Mouse (Mus musculus): ENCODE data around the gene Myh6. TPM values are rescaled to one million over a fixed set of nuclear protein-coding genes. Genes with fewer than 3 reads are reported as not detected.

Gene Myh6
- polyA plus RNA-seq, 1 experiment from 2014 or later, result 2.3 TPM

DNA sequence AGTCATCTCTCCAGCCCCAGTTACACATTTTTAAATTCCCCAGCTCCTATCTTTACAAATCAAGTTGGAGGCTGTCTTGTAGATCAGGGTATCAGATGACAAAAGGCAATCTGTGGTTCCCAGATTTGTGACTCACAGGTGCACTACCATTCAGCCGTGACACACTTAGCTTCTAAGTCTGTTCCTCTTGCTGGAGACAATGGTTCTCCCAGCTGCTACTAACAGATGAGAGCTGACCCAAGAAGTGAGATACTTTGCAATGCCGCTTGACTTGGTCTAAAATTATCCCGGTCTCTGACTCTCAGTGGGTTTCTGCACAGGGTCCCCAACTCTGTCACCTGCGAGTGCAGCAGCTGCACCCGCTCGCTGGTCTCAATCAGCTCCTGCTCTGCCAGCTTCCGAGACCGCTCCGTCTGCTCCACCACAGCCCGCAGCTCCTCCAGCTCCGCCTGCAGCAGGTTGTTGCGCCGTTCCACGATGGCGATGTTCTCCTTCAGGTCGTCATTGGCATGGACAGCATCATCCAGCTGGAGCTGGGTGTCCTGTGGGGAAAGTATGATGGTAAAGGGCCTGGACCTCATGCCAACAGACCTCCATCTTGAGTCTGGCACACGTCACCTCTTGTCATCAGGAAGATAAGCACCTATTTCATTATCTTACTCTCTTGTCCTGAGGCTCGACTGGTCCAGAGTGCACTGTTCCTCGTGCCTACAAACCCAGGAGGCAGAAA is 20.6 kb downstream of the Myh6 start:
- Histone ChIP-seq H3K36me3 (no peaks in the 10 kb centered on the region), H3K27me3 (ENCODE audit: low read depth, poor library complexity, severe bottlenecking) (peaks cover 12% of the 10 kb centered on the region; the same call in 1 of the 2 replicates), H3K4me3 (no peak overlapping the region), H3K4me1 (no peaks in the 10 kb centered on the region), H3K9me3 (replicated peaks) (no peaks in the 10 kb centered on the region), H3K27ac (no peak overlapping the region)
- WGBS, result 85% methylated on average over 19 of the region's 19 CpGs
- no peak for DNase-seq (ENCODE audit: low spot score)

- 70% methylated on average over 2 of the region's 2 CpGs for WGBS
- no peak for DNase-seq (ENCODE audit: low spot score)
- peaks cover 7% of the 10 kb centered on the region; the same call in 1 of the 2 replicates for H3K27me3 ChIP-seq (ENCODE audit: low read depth, poor library complexity, severe bottlenecking)
- H3K4me3 ChIP-seq, result no peak overlapping the region
- no peaks in the 10 kb centered on the region for H3K9me3 ChIP-seq (replicated peaks)
- H3K36me3 ChIP-seq, result no peaks in the 10 kb centered on the region
- no peak overlapping the region for H3K27ac ChIP-seq
- H3K4me1 ChIP-seq, result no peaks in the 10 kb centered on the region
These were observed 21.8 kb downstream of the Myh6 start for GRCm38 (mm10) chr14:54944939-54945338.

DNA sequence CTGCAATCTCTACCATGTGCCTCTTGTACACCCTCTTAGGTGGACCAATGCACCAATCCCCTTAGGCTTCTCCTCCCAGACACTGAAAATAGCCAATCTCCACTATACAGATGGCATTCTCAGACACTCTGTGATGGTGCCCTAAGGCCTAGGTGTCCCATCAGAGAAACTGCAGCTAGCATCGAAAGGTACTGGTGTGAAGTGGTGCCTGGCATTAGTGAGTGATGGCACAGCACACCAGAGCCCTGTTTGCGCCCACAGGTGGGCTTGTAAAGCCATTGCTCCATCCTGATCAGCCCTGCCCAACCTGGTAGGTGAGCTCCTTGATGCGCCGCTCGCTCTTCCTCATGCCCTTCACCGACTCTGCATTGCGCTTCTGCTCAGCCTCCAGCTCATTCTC is 22.8 kb downstream of the Myh6 start:
- DNase-seq (ENCODE audit: low spot score), result no peak
- H3K36me3 ChIP-seq, result no peaks in the 10 kb centered on the region
- no peaks in the 10 kb centered on the region for H3K9me3 ChIP-seq (replicated peaks)
- H3K4me1 ChIP-seq, result peaks cover 5% of the 10 kb centered on the region; the same call in 1 of the 2 replicates
- 91% methylated on average over 7 of the region's 7 CpGs for WGBS
- no peak overlapping the region for H3K4me3 ChIP-seq
- H3K27ac ChIP-seq, result no peak overlapping the region
- H3K27me3 ChIP-seq (ENCODE audit: low read depth, poor library complexity, severe bottlenecking), result no peaks in the 10 kb centered on the region

- no peaks in the 10 kb centered on the region for H3K36me3 ChIP-seq
- H3K27ac ChIP-seq, result no peak overlapping the region
- H3K4me1 ChIP-seq, result peaks cover 5% of the 10 kb centered on the region; the same call in 1 of the 2 replicates
- 89% methylated on average over 8 of the region's 8 CpGs for WGBS
- no peaks in the 10 kb centered on the region for H3K27me3 ChIP-seq (ENCODE audit: low read depth, poor library complexity, severe bottlenecking)
- no peak overlapping the region for H3K4me3 ChIP-seq
- no peak for DNase-seq (ENCODE audit: low spot score)
- H3K9me3 ChIP-seq (replicated peaks), result no peaks in the 10 kb centered on the region
These were observed 24.2 kb downstream of the Myh6 start for GRCm38 (mm10) chr14:54942479-54942878.

DNA sequence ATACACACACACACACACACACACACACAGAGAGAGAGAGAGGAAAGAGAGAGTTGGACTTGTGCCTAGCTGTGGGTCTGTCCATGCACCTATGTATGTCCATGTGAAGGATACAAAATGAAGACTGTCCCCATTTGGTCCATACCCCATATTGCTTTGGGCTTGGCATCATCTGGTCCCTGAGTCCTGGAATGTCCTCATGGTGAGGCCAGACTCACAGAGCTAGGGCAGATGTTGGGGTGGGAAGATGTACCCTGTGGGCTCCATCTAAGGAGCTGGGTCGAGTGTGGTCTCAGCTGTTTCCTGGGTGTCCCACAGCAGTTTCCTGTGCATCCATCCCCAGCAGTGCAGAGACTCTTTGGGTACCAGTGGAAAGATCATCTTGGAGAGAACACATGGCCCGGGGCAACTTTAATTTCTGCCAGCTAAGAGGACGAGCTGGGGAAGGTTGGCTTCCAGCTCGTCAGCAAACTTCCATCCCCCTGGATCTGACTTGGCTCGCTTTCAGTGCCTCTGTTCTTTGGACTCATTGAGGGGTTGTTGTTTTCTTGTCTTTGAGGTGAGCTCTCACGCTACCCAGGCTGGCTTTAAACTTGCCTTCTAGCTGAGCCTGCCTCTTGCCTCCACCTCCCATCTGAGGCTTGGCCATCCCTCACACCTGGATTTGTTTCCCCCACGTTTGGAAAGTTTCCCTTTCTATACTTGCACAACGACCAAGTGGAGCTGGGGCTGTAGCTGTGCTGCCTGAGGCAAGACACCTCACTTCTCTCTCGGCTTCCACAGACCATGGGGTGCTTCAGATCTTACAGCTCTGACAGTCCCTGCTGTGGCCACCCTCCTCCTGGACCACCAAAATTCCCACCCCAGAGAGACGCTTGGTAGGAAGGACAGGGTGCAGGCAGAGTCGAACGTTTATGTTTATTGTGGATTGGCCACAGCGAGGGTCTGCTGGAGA is 25.4 kb downstream of the Myh6 start:
- DNase-seq (ENCODE audit: low spot score), result no peak
- H3K36me3 ChIP-seq, result no peaks in the 10 kb centered on the region
- H3K4me1 ChIP-seq, result peaks cover 10% of the 10 kb centered on the region
- no peak overlapping the region for H3K27ac ChIP-seq
- no peak overlapping the region for H3K4me3 ChIP-seq
- H3K9me3 ChIP-seq (replicated peaks), result no peaks in the 10 kb centered on the region
- 70% methylated on average over 13 of the region's 13 CpGs for WGBS
- no peaks in the 10 kb centered on the region for H3K27me3 ChIP-seq (ENCODE audit: low read depth, poor library complexity, severe bottlenecking)

DNA sequence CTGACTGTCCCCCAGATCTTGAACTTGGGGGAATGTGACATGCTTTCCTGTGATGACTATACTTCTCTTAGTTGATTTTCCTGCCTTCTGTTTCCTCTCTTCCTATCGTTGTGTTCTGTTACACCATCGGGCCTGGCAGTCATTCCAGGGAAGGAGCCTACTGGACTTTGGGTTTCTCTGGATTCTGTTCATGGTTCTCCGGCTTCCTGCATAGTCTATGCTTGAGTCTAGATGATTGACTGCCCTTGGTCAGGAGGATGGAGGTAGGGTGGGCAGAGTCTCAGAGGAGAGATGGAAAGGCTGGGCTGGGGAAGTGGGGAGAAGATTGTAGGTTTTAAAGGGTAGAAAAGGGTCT is 26.6 kb downstream of the Myh6 start:
- Histone ChIP-seq H3K36me3 (no peaks in the 10 kb centered on the region), H3K4me1 (peaks cover 16% of the 10 kb centered on the region), H3K27ac (no peak overlapping the region), H3K4me3 (no peak overlapping the region), H3K9me3 (replicated peaks) (no peaks in the 10 kb centered on the region), H3K27me3 (ENCODE audit: low read depth, poor library complexity, severe bottlenecking) (0 out of 2 replicates have a peak, but pooled peaks cover 4% of the 10 kb centered on the region)
- 87% methylated on average over 3 of the region's 3 CpGs for WGBS
- DNase-seq (ENCODE audit: low spot score), result no peak

- H3K9me3 ChIP-seq (replicated peaks), result no peaks in the 10 kb centered on the region
- H3K36me3 ChIP-seq, result no peaks in the 10 kb centered on the region
- H3K4me1 ChIP-seq, result peaks cover 16% of the 10 kb centered on the region
- WGBS, result 49% methylated on average over 12 of the region's 12 CpGs
- H3K4me3 ChIP-seq, result no peak overlapping the region
- H3K27ac ChIP-seq, result no peak overlapping the region; the same call in 1 of the 2 replicates
- peak; percentile 78 for DNase-seq (ENCODE audit: low spot score)
- H3K27me3 ChIP-seq (ENCODE audit: low read depth, poor library complexity, severe bottlenecking), result 0 out of 2 replicates have a peak, but pooled peaks cover 4% of the 10 kb centered on the region
These were observed 27.1 kb downstream of the Myh6 start for GRCm38 (mm10) chr14:54939434-54940175.

GRCm38 (mm10) chr14:54938431-54939219 is 28.1 kb downstream of the Myh6 start:
- Histone ChIP-seq H3K27me3 (ENCODE audit: low read depth, poor library complexity, severe bottlenecking) (0 out of 2 replicates have a peak, but pooled peaks cover 4% of the 10 kb centered on the region), H3K27ac (no peak overlapping the region), H3K4me3 (no peak overlapping the region), H3K36me3 (no peaks in the 10 kb centered on the region), H3K9me3 (replicated peaks) (no peaks in the 10 kb centered on the region), H3K4me1 (peaks cover 20% of the 10 kb centered on the region)
- WGBS, result 81% methylated on average over 15 of the region's 15 CpGs
- no peak for DNase-seq (ENCODE audit: low spot score)

- Histone ChIP-seq H3K9me3 (replicated peaks) (no peaks in the 10 kb centered on the region), H3K4me1 (peaks cover 30% of the 10 kb centered on the region), H3K4me3 (no peak overlapping the region), H3K27ac (no peak overlapping the region), H3K27me3 (ENCODE audit: low read depth, poor library complexity, severe bottlenecking) (0 out of 2 replicates have a peak, but pooled peaks cover 4% of the 10 kb centered on the region), H3K36me3 (no peaks in the 10 kb centered on the region)
- 91% methylated on average over 16 of the region's 16 CpGs for WGBS
- no peak for DNase-seq (ENCODE audit: low spot score)
These were observed 29.2 kb downstream of the Myh6 start for GRCm38 (mm10) chr14:54937361-54938182.

DNA sequence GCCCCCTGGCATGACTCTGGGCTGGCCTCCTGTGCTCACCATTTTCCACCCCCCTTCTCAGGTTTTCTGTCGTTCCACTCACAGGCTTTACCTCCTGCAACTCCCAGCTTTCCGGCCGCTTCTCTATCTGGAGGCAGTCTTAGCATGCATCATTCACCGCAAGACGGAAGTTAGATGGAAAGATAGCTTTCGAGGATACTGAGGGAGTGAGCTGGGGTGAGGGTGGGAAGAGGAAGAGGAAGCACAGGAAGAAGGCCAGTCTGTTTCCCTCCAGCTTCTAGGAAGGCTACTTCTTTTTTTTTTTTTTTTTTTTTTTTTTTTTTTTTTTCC is 29.9 kb downstream of the Myh6 start:
- H3K27ac ChIP-seq, result peak overlapping the region; percentile 54
- 70% methylated on average over 6 of the region's 6 CpGs for WGBS
- DNase-seq (ENCODE audit: low spot score), result no peak
- H3K9me3 ChIP-seq (replicated peaks), result no peaks in the 10 kb centered on the region
- H3K36me3 ChIP-seq, result no peaks in the 10 kb centered on the region
- H3K4me1 ChIP-seq, result peaks cover 31% of the 10 kb centered on the region
- H3K4me3 ChIP-seq, result no peak overlapping the region
- H3K27me3 ChIP-seq (ENCODE audit: low read depth, poor library complexity, severe bottlenecking), result 0 out of 2 replicates have a peak, but pooled peaks cover 4% of the 10 kb centered on the region

Measured in limb, embryonic 10.5 days (tissue).